Mouse (Mus musculus) forebrain, embryonic 14.5 days (tissue): Measurements from ENCODE around the gene 1500011B03Rik. TPM values are rescaled to one million over a fixed set of nuclear protein-coding genes. Genes with fewer than 3 reads are reported as not detected.

ENCODE experiments used
- ATAC-seq: fragments of 200-750 bp; cut with Nextera tagmentation; 2 replicates; pipeline ENCODE4 v1.8.0; 2017; ENCODE audit warnings: mild to moderate bottlenecking, moderate library complexity
- DNase-seq: peaks from one replicate; pipeline ENCODE4 v3.0.0-alpha.2; 2015; ENCODE audit warnings: low spot score
- H3K27ac ChIP-seq: fragments of 300-500 bp; sonication (generic); 2 replicates; pipeline ENCODE4 v1.5.1; 2014; ENCODE audit warnings: low read depth, mild to moderate bottlenecking, control low read depth, low read length, moderate library complexity
- H3K27me3 ChIP-seq: fragments of 300-500 bp; sonication (generic); replicated peaks from 2 replicates; pipeline ENCODE4 v1.6.1; 2014; ENCODE audit warnings: low read length, control low read depth, mixed read lengths; ENCODE audit not compliant: control insufficient read depth, insufficient read depth
- H3K36me3 ChIP-seq: fragments of 300-500 bp; sonication (generic); 2 replicates; pipeline ENCODE4 v1.6.1; 2014; ENCODE audit warnings: low read length, control low read depth; ENCODE audit not compliant: control insufficient read depth, insufficient read depth
- H3K4me1 ChIP-seq: fragments of 300-500 bp; sonication (generic); 2 replicates; pipeline ENCODE4 v1.6.1; 2014; ENCODE audit warnings: antibody characterized with exemption, low read length, control low read depth; ENCODE audit not compliant: control insufficient read depth, insufficient read depth
- H3K4me2 ChIP-seq: fragments of 300-500 bp; sonication (generic); 2 replicates; pipeline ENCODE4 v1.6.1; 2014; ENCODE audit warnings: mild to moderate bottlenecking, control low read depth, low read length
- H3K4me3 ChIP-seq: fragments of 300-500 bp; sonication (generic); 2 replicates; pipeline ENCODE4 v1.5.1; 2014; ENCODE audit warnings: low read depth, low read length, control low read depth
- H3K9ac ChIP-seq: fragments of 300-500 bp; sonication (generic); 2 replicates; pipeline ENCODE4 v1.6.1; 2014; ENCODE audit warnings: mild to moderate bottlenecking, low read length, control low read depth, moderate library complexity
- H3K9me3 ChIP-seq: fragments of 300-500 bp; sonication (generic); replicated peaks from 2 replicates; pipeline ENCODE4 v1.6.1; 2016; ENCODE audit warnings: low read length, control low read depth, mixed read lengths; ENCODE audit not compliant: control insufficient read depth
- WGBS: fragments of 180-500 bp; shearing (Covaris S2); extraction: QIAGEN DNeasy Blood & Tissue Kit; methylation state at CpG from one replicate; pipeline ENCODE4 v1.1.7; 2014; 5-methylcytosine and 5-hydroxymethylcytosine counted together
- polyA plus RNA-seq: library from polyadenylated mRNA; unstranded; fragments of >200 nt; fragmentation: Nextera tagmentation; extraction: Ambion mirVana; gene quantifications from 2 replicates; pipeline ENCODE4 v1.2.1, GENCODE M21; 2014

The 1500011B03Rik gene
- polyA plus RNA-seq, 1 experiment from 2014 or later, result 273 TPM

DNA sequence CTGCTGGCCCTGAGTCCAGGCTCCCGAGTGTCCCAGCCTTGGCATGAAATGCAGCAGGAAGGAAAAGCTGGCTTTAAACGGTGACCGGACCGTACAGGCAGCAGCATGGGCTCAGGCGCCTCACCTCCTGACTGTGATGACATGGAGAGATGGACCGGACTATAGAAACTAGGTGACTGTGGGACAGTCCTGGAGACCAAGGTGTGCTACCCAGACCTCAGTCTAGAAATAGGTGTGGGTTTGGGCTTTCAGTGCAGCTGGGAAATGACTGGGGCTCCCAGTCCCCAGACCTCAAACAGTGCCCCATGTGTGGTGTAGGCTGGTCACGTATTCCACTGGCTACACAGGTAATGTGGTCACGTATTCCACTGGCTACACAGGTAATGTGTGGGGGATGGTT, 16.6 kb downstream of the 1500011B03Rik start:
- H3K4me2 ChIP-seq, result no peak overlapping the region
- DNase-seq (no peak), ATAC-seq (no peak)
- 0 out of 2 replicates have a peak, but pooled peaks cover under 1% of the 10 kb centered on the region for H3K4me1 ChIP-seq
- no peaks in the 10 kb centered on the region for H3K27me3 ChIP-seq
- H3K27ac ChIP-seq, result 0 out of 2 replicates have a peak overlapping the region, but pooled peaks have one; percentile 14
- H3K4me3 ChIP-seq, result no peak overlapping the region
- H3K9ac ChIP-seq, result no peak overlapping the region
- WGBS, result 86% methylated on average over 8 of the region's 8 CpGs
- H3K9me3 ChIP-seq, result no peaks in the 10 kb centered on the region
- peaks cover 76% of the 10 kb centered on the region for H3K36me3 ChIP-seq

GRCm38 (mm10) chr5:114805436-114806350, 17.6 kb downstream of the 1500011B03Rik start:
- no peak overlapping the region for H3K9ac ChIP-seq

GRCm38 (mm10) chr5:114804958-114805357, 18.3 kb downstream of the 1500011B03Rik start:
- no peak for ATAC-seq
- Histone ChIP-seq H3K27ac (0 out of 2 replicates have a peak overlapping the region, but pooled peaks have one; percentile 21), H3K9ac (no peak overlapping the region; the same call in 1 of the 2 replicates), H3K4me1 (no peaks in the 10 kb centered on the region), H3K36me3 (peaks cover 87% of the 10 kb centered on the region), H3K4me2 (no peak overlapping the region), H3K27me3 (no peaks in the 10 kb centered on the region), H3K9me3 (no peaks in the 10 kb centered on the region), H3K4me3 (no peak overlapping the region)
- 31% methylated on average over 3 of the region's 3 CpGs for WGBS
- DNase-seq, result peak; percentile 43

More at GRCm38 (mm10) chr5:114805436-114806350, 17.6 kb downstream of the 1500011B03Rik start:
- no peaks in the 10 kb centered on the region for H3K4me1 ChIP-seq
- peaks cover 84% of the 10 kb centered on the region for H3K36me3 ChIP-seq
- H3K9me3 ChIP-seq, result no peaks in the 10 kb centered on the region
- ATAC-seq, result no peak
- H3K4me2 ChIP-seq, result no peak overlapping the region
- no peaks in the 10 kb centered on the region for H3K27me3 ChIP-seq
- H3K27ac ChIP-seq, result no peak overlapping the region
- no peak for DNase-seq
- 84% methylated on average over 15 of the region's 15 CpGs for WGBS
- no peak overlapping the region for H3K4me3 ChIP-seq

DNA sequence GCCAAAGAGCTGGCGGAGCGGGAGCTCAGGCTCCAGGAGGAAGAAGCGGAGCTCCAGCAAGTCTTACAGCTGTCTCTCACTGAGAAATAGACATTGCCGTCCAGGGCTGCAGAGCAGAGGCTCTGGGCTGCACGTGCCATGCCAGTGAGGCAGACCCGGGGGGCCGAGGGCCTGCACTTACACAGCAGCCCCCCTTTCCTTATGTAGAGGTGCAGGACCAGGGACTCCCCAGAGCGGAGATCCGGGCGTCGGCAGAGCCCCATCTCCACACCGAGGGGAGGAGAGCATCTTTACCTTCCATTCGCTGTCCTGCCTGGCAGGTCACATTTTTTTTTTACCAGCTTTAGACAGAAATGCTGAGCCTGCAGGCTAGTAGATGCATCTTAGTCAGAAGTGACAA, 18.9 kb downstream of the 1500011B03Rik start:
- no peak overlapping the region for H3K4me2 ChIP-seq
- H3K9me3 ChIP-seq, result no peaks in the 10 kb centered on the region
- no peaks in the 10 kb centered on the region for H3K27me3 ChIP-seq
- no peaks in the 10 kb centered on the region for H3K4me1 ChIP-seq
- H3K36me3 ChIP-seq, result peaks cover 93% of the 10 kb centered on the region
- 82% methylated on average over 13 of the region's 13 CpGs for WGBS
- no peak overlapping the region for H3K4me3 ChIP-seq
- ATAC-seq (no peak), DNase-seq (no peak)
- H3K9ac ChIP-seq, result no peak overlapping the region
- H3K27ac ChIP-seq, result no peak overlapping the region

GRCm38 (mm10) chr5:114803231-114803630, 20.0 kb downstream of the 1500011B03Rik start:
- no peak for ATAC-seq
- no peaks in the 10 kb centered on the region for H3K4me1 ChIP-seq
- no peak overlapping the region for H3K4me2 ChIP-seq
- DNase-seq, result no peak
- WGBS, result 92% methylated on average over 13 of the region's 13 CpGs
- H3K9me3 ChIP-seq, result no peaks in the 10 kb centered on the region
- peaks cover 93% of the 10 kb centered on the region for H3K36me3 ChIP-seq
- H3K27me3 ChIP-seq, result no peaks in the 10 kb centered on the region
- H3K27ac ChIP-seq, result no peak overlapping the region
- no peak overlapping the region for H3K4me3 ChIP-seq
- H3K9ac ChIP-seq, result no peak overlapping the region

DNA sequence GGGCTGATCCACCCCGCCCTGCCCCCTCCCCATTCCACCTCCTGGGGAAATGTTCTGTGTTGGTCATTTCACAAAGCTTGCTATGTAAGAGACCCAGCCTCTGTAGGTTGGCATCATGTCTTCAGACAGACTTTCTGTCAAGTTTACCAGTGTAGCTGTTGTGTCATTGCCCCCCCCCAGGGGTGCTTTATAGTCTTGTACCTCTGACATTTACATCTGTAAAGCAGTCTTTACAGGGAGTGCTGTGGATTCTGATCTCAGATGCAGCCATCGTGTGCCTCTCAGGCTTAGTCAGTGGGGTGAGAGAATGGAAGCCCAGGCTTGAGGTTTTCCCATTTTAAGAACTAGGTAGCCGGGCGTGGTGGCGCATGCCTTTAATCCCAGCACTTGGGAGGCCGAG, 21.4 kb downstream of the 1500011B03Rik start:
- WGBS, result 77% methylated on average over 6 of the region's 6 CpGs
- DNase-seq, result no peak
- H3K4me3 ChIP-seq, result no peak overlapping the region

GRCm38 (mm10) chr5:114801049-114801448, 22.2 kb downstream of the 1500011B03Rik start:
- no peaks in the 10 kb centered on the region for H3K27me3 ChIP-seq
- H3K27ac ChIP-seq, result no peak overlapping the region
- H3K4me2 ChIP-seq, result no peak overlapping the region
- H3K4me1 ChIP-seq, result peaks cover 6% of the 10 kb centered on the region; the same call in 1 of the 2 replicates
- peak; percentile 11 for DNase-seq
- ATAC-seq, result no peak
- peaks cover 84% of the 10 kb centered on the region for H3K36me3 ChIP-seq
- 16% methylated on average over 8 of the region's 8 CpGs for WGBS
- H3K9ac ChIP-seq, result no peak overlapping the region
- H3K9me3 ChIP-seq, result no peaks in the 10 kb centered on the region
- no peak overlapping the region for H3K4me3 ChIP-seq

More for the DNA sequence above, 21.4 kb downstream of the 1500011B03Rik start:
- peaks cover 89% of the 10 kb centered on the region for H3K36me3 ChIP-seq
- H3K27me3 ChIP-seq, result no peaks in the 10 kb centered on the region
- ATAC-seq, result no peak
- no peak overlapping the region for H3K4me2 ChIP-seq
- H3K27ac ChIP-seq, result no peak overlapping the region
- no peaks in the 10 kb centered on the region for H3K4me1 ChIP-seq
- H3K9ac ChIP-seq, result no peak overlapping the region
- H3K9me3 ChIP-seq, result no peaks in the 10 kb centered on the region

- Histone ChIP-seq H3K9ac (no peak overlapping the region), H3K9me3 (no peaks in the 10 kb centered on the region), H3K27ac (no peak overlapping the region), H3K27me3 (no peaks in the 10 kb centered on the region), H3K4me3 (no peak overlapping the region), H3K4me2 (no peak overlapping the region), H3K36me3 (peaks cover 72% of the 10 kb centered on the region), H3K4me1 (peaks cover 9% of the 10 kb centered on the region; the same call in 1 of the 2 replicates)
- DNase-seq, result no peak
- 91% methylated on average over 11 of the region's 11 CpGs for WGBS
- no peak for ATAC-seq
Observed at GRCm38 (mm10) chr5:114799848-114800247, 23.4 kb downstream of the 1500011B03Rik start.

GRCm38 (mm10) chr5:114797253-114797652, 26.0 kb downstream of the 1500011B03Rik start:
- ATAC-seq (no peak; the same call in 1 of the 2 replicates), DNase-seq (no peak)
- 85% methylated on average over 8 of the region's 8 CpGs for WGBS
- H3K4me3 ChIP-seq, result no peak overlapping the region
- peaks cover 68% of the 10 kb centered on the region for H3K36me3 ChIP-seq
- H3K9me3 ChIP-seq, result no peaks in the 10 kb centered on the region
- no peak overlapping the region for H3K27ac ChIP-seq
- peaks cover 9% of the 10 kb centered on the region; the same call in 1 of the 2 replicates for H3K4me1 ChIP-seq
- H3K9ac ChIP-seq, result no peak overlapping the region
- no peak overlapping the region for H3K4me2 ChIP-seq
- H3K27me3 ChIP-seq, result no peaks in the 10 kb centered on the region
